Mouse (Mus musculus) CH12.LX (cell line): ENCODE results near the gene Slc6a2. TPM values are rescaled to one million over a fixed set of nuclear protein-coding genes. Genes with fewer than 3 reads are reported as not detected.

Experiments used
- DNase-seq: peaks from one replicate; pipeline ENCODE4 v3.0.0-alpha.2; 2013; ENCODE audit errors: extremely low read depth
- H3K27ac ChIP-seq: 2 replicates; pipeline ENCODE4 v1.5.1; 2012; ENCODE audit warnings: low read depth, mild to moderate bottlenecking, control low read depth, moderate library complexity; ENCODE audit not compliant: insufficient read depth
- H3K27me3 ChIP-seq: replicated peaks from 2 replicates; pipeline ENCODE3; 2012; ENCODE audit warnings: inconsistent platforms
- H3K36me3 ChIP-seq, 2 experiments: replicated peaks in 1 of 2; 2 replicates each; pipeline versions ENCODE3 to v1.6.1; 2012; ENCODE audit warnings: inconsistent platforms in 1 of 2, low read length in 1 of 2, mild to moderate bottlenecking in 1 of 2, mixed read lengths in 1 of 2, moderate library complexity in 1 of 2; ENCODE audit not compliant: control insufficient read depth in 1 of 2, insufficient read depth in 1 of 2
- H3K4me1 ChIP-seq, 2 experiments: 2 replicates each; pipeline ENCODE4 v1.6.1; 2012; ENCODE audit warnings: inconsistent platforms in 1 of 2, moderate library complexity in 1 of 2; ENCODE audit not compliant: insufficient read depth in 2 of 2, control insufficient read depth in 1 of 2
- H3K4me2 ChIP-seq: 2 replicates; pipeline ENCODE4 v1.6.1; 2012; ENCODE audit warnings: low read depth, mild to moderate bottlenecking, control low read depth; ENCODE audit not compliant: poor library complexity, insufficient read depth, severe bottlenecking
- H3K4me3 ChIP-seq, 3 experiments: fragments of 150-350 bp in 1 of 3; sonication (generic) in 1 of 3; replicated peaks in 1 of 3; 2 replicates each; pipeline versions ENCODE3 to v1.5.1; 2011 to 2012; ENCODE audit warnings: low read depth in 2 of 3, low read length in 2 of 3, mild to moderate bottlenecking in 2 of 3, moderate library complexity in 2 of 3, control low read depth in 1 of 3, improper control_type of control experiment in 1 of 3, inconsistent platforms in 1 of 3, mixed read lengths in 1 of 3; ENCODE audit not compliant: poor library complexity in 1 of 3
- H3K79me2 ChIP-seq: replicated peaks from 2 replicates; pipeline ENCODE4 v1.6.1; 2012; ENCODE audit warnings: mild to moderate bottlenecking, moderate library complexity; ENCODE audit not compliant: control insufficient read depth, poor library complexity, insufficient read depth, severe bottlenecking; ENCODE audit errors: extremely low read depth
- H3K9ac ChIP-seq: 2 replicates; pipeline ENCODE4 v1.6.1; 2012; ENCODE audit warnings: low read depth, mild to moderate bottlenecking, control low read depth, moderate library complexity; ENCODE audit not compliant: insufficient read depth
- H3K9me3 ChIP-seq: replicated peaks from 2 replicates; pipeline ENCODE3; 2012; ENCODE audit warnings: low read length, inconsistent platforms, mixed read lengths
- CHD1 ChIP-seq: IDR thresholded peaks from 2 replicates; pipeline ENCODE4 v1.6.1; 2012; ENCODE audit warnings: low read depth, low read length, improper control_type of control experiment, inconsistent platforms
- CHD2 ChIP-seq: IDR thresholded peaks from 2 replicates; pipeline ENCODE4 v1.6.1; 2011; ENCODE audit warnings: low read length, improper control_type of control experiment
- EP300 ChIP-seq: IDR thresholded peaks from 2 replicates; pipeline ENCODE4 v1.6.1; 2011; ENCODE audit warnings: low read length, improper control_type of control experiment
- ETS1 ChIP-seq: conservative IDR thresholded peaks from 2 replicates; pipeline ENCODE4 v1.6.1; 2012; ENCODE audit warnings: low read depth, mild to moderate bottlenecking, inconsistent platforms, low read length, improper control_type of control experiment, moderate library complexity
- JUN ChIP-seq: IDR thresholded peaks from 2 replicates; pipeline ENCODE4 v1.6.1; 2011; ENCODE audit warnings: low read depth, mild to moderate bottlenecking, low read length, improper control_type of control experiment, moderate library complexity; ENCODE audit not compliant: insufficient read depth
- JUND ChIP-seq: conservative IDR thresholded peaks from 2 replicates; pipeline ENCODE4 v1.6.1; 2011; ENCODE audit warnings: low read depth, low read length, improper control_type of control experiment
- KAT2A ChIP-seq: IDR thresholded peaks from 2 replicates; pipeline ENCODE4 v1.6.1; 2012; ENCODE audit warnings: low read length, improper control_type of control experiment, inconsistent platforms; ENCODE audit not compliant: insufficient replicate concordance
- MAFK ChIP-seq: IDR thresholded peaks from 2 replicates; pipeline ENCODE4 v1.6.1; 2011; ENCODE audit warnings: low read length, improper control_type of control experiment; ENCODE audit not compliant: insufficient replicate concordance
- MAX ChIP-seq: IDR thresholded peaks from 2 replicates; pipeline ENCODE4 v1.6.1; 2011; ENCODE audit warnings: low read length, improper control_type of control experiment
- MAZ ChIP-seq: IDR thresholded peaks from 2 replicates; pipeline ENCODE4 v1.6.1; 2012; ENCODE audit warnings: low read depth, mild to moderate bottlenecking, inconsistent platforms, low read length, improper control_type of control experiment, moderate library complexity
- NELFE ChIP-seq: IDR thresholded peaks from 2 replicates; pipeline ENCODE4 v1.6.1; 2011; ENCODE audit warnings: low read depth, low read length, improper control_type of control experiment
- POLR2A ChIP-seq: IDR thresholded peaks from 2 replicates; pipeline ENCODE4 v1.6.1; 2011; ENCODE audit warnings: low read depth, mild to moderate bottlenecking, improper control_type of control experiment, low read length
- POLR2AphosphoS2 ChIP-seq: IDR thresholded peaks from 2 replicates; pipeline ENCODE4 v1.6.1; 2011; ENCODE audit warnings: low read depth, low read length, improper control_type of control experiment
- RAD21 ChIP-seq: IDR thresholded peaks from 2 replicates; pipeline ENCODE4 v1.6.1; 2011; ENCODE audit warnings: low read depth, mild to moderate bottlenecking, low read length, improper control_type of control experiment, moderate library complexity
- SIN3A ChIP-seq: IDR thresholded peaks from 2 replicates; pipeline ENCODE4 v1.6.1; 2012; ENCODE audit warnings: low read length, improper control_type of control experiment, inconsistent platforms
- SMC3 ChIP-seq: IDR thresholded peaks from 2 replicates; pipeline ENCODE4 v1.6.1; 2011; ENCODE audit warnings: low read depth, low read length, improper control_type of control experiment
- TBP ChIP-seq: conservative IDR thresholded peaks from 2 replicates; pipeline ENCODE4 v1.6.1; 2011; ENCODE audit warnings: low read depth, low read length, improper control_type of control experiment
- UBTF ChIP-seq: IDR thresholded peaks from 2 replicates; pipeline ENCODE4 v1.6.1; 2012; ENCODE audit warnings: low read depth, mild to moderate bottlenecking, inconsistent platforms, low read length, improper control_type of control experiment, moderate library complexity
- USF2 ChIP-seq: conservative IDR thresholded peaks from 2 replicates; pipeline ENCODE4 v1.6.1; 2011; ENCODE audit warnings: low read depth, low read length, improper control_type of control experiment
- ZC3H11A ChIP-seq: IDR thresholded peaks from 2 replicates; pipeline ENCODE4 v1.6.1; 2012; ENCODE audit warnings: low read depth, mild to moderate bottlenecking, inconsistent platforms, low read length, improper control_type of control experiment
- ZMIZ1 ChIP-seq: IDR thresholded peaks from 2 replicates; pipeline ENCODE4 v1.6.1; 2012; ENCODE audit warnings: low read depth, mild to moderate bottlenecking, inconsistent platforms, low read length, improper control_type of control experiment
- ZNF384 ChIP-seq: IDR thresholded peaks from 2 replicates; pipeline ENCODE4 v1.6.1; 2012; ENCODE audit warnings: low read depth, low read length, improper control_type of control experiment, inconsistent platforms
- dilution Hi-C: fragments of 300-500 bp; cut with MboI; formaldehyde crosslinking; loops from 2 replicates; pipeline ENCODE4 v1.14.3; 2020; ENCODE audit warnings: low sequenced_read_pairs; ENCODE audit not compliant: extremely low pct_unique_long_range_greater_than_20kb, extremely low pct_ligation_motif_present
- in situ Hi-C: fragments of 300-500 bp; cut with MboI; formaldehyde crosslinking; loops from 3 replicates; pipeline ENCODE4 v1.14.3; 2019; ENCODE audit warnings: low sequenced_read_pairs, low pct_ligation_motif_present, low pct_unique_long_range_greater_than_20kb, mixed read lengths
- polyA plus RNA-seq: library from polyadenylated mRNA; unstranded; fragments of >175 nt; gene quantifications from 2 replicates; pipeline ENCODE4 v1.2.1, GENCODE M21; 2012; ENCODE audit warnings: low read depth; ENCODE audit not compliant: insufficient read length
- total RNA-seq, 2 experiments: library from RNA; depleted of rRNA; stranded (reverse); fragments of 300-350 nt in 1 of 2; fragments of >200 nt in 1 of 2; gene quantifications; 2 replicates each; pipeline ENCODE4 v1.2.3; 2012 to 2014

The Slc6a2 gene
- total and polyA plus RNA-seq, 3 experiments, result not detected

- no peak overlapping the region for H3K27ac ChIP-seq
- in situ Hi-C loops, result no loop called here
- no peak overlapping the region for H3K4me2 ChIP-seq
- H3K9ac ChIP-seq, result no peak overlapping the region
- no peaks in the 10 kb centered on the region for H3K79me2 ChIP-seq
- H3K4me3 ChIP-seq, result peak overlapping the region in 1 of 3 experiments; percentile 15
- H3K27me3 ChIP-seq, result no peaks in the 10 kb centered on the region
- dilution Hi-C loops, result no loop called here
- no peaks in the 10 kb centered on the region for H3K36me3 ChIP-seq
- H3K4me1 ChIP-seq, result no peaks in the 10 kb centered on the region
- DNase-seq, result no peak
- H3K9me3 ChIP-seq, result peaks cover 90% of the 10 kb centered on the region
- TF ChIP-seq ETS1 (no peak), KAT2A (no peak), USF2 (no peak), NELFE (no peak), SIN3A (no peak), CHD2 (no peak), CHD1 (no peak), JUN (no peak), MAX (no peak), EP300 (no peak), UBTF (no peak), TBP (no peak), POLR2A (no peak), POLR2AphosphoS2 (no peak), ZMIZ1 (no peak), RAD21 (no peak), ZC3H11A (no peak), MAFK (no peak)
These were observed 602 bp downstream of the Slc6a2 start for GRCm38 (mm10) chr8:92960451-92960911.

GRCm38 (mm10) chr8:92961088-92961487 lies 1.2 kb downstream of the Slc6a2 start:
- dilution Hi-C loops, result no loop called here
- no peak for DNase-seq
- H3K4me2 ChIP-seq, result no peak overlapping the region

More at GRCm38 (mm10) chr8:92961088-92961487, 1.2 kb downstream of the Slc6a2 start:
- H3K9ac ChIP-seq, result no peak overlapping the region
- no peaks in the 10 kb centered on the region for H3K36me3 ChIP-seq
- no peaks in the 10 kb centered on the region for H3K27me3 ChIP-seq
- no peak overlapping the region for H3K4me3 ChIP-seq
- no peak overlapping the region for H3K27ac ChIP-seq
- H3K9me3 ChIP-seq, result peaks cover 90% of the 10 kb centered on the region
- TF ChIP-seq JUND (no peak), CHD2 (no peak), POLR2AphosphoS2 (no peak), USF2 (no peak), JUN (no peak), SMC3 (no peak), RAD21 (no peak), ZC3H11A (no peak), MAFK (no peak), MAZ (no peak), NELFE (no peak), ZNF384 (no peak), POLR2A (no peak)
- TF ChIP-seq, all 38 proteins: peak for 0
- in situ Hi-C loops, result no loop called here
- Histone ChIP-seq H3K79me2 (no peaks in the 10 kb centered on the region), H3K4me1 (no peaks in the 10 kb centered on the region)
